Mouse (Mus musculus): ENCODE measurements around the gene Hivep1.

DNA sequence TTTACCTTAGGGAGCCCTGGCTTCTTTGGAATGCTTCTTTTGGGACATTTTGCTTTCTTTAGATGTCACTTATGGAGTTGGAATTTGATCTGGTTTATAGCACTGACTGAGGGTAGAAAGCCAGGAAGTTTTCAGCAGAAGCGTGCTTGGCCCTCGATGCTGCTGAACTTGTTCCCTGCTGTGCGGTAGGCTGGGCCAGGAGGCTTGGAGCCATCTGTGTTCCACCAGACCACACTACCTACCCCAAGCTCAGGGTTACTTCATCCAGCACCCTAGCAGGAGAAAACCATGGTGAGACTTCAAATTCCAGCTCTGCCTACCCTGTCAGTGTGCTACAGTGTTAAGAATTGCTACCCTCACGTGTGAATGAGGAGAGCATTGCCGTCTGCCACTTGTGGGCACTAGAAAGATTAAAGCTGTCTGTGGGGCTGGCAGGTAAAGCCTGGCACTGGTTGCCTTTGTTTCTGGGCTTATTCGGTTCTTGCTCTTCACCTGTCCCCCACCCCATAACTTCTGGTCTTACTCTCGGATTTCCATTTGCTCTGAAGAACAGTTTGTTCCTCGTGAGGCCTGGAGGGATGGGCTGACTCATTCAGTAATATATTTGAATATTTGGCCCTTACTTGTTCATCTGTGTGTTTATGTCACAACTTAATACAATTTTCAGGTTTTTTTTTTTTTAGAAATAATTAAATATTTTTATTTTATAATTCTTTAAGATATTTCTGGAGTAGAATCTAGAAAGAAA is 40.7 kb downstream of the Hivep1 start:
- TF ChIP-seq USF1 (IDR thresholded peaks at IDR 0.05; ENCODE audit: low read depth) (no peak), POLR2A (IDR thresholded peaks at IDR 0.05; ENCODE audit: insufficient read length, low read depth) (no peak), TCF12 (IDR thresholded peaks at IDR 0.05; ENCODE audit: insufficient read depth, poor library complexity, severe bottlenecking) (no peak), MAX (IDR thresholded peaks at IDR 0.05; ENCODE audit: low read depth) (no peak), POLR2AphosphoS2 (IDR thresholded peaks at IDR 0.05; ENCODE audit: insufficient read length, low read depth) (no peak), E2F4 (IDR thresholded peaks at IDR 0.05; ENCODE audit: insufficient read depth) (no peak), TCF3 (IDR thresholded peaks at IDR 0.05; ENCODE audit: insufficient read length, low read depth) (no peak)
